In genomic region chr9:88368476-88368875, GRCm38 (mm10) we compare ENCODE assay signal across 32 mouse cellular contexts.
"Had no signal": no experiment of that assay in that cellular context is flagged by ENCODE, and none has a peak within 500 bp of the region (broad histone marks: within the 10 kb centered on the region; RNA-seq: fewer than 3 reads in every experiment).

No protein-coding gene starts in this region.

- H3K27me3 ChIP-seq: limb, embryonic 12.5 days; limb, embryonic 13.5 days; limb, embryonic 15.5 days; liver, embryonic 12.5 days; liver, embryonic 13.5 days; liver, embryonic 15.5 days; lung, embryonic 15.5 days; megakaryocyte, embryonic 14.5 days; midbrain, embryonic 12.5 days; midbrain, embryonic 13.5 days; midbrain, embryonic 15.5 days; neural tube, embryonic 12.5 days had no signal

- ATAC-seq: liver, embryonic 12.5 days; liver, postnatal 0 days; lung, postnatal 0 days; midbrain, embryonic 13.5 days; midbrain, embryonic 15.5 days; midbrain, embryonic 16.5 days had no signal

- H3K4me3 ChIP-seq: limb, embryonic 10.5 days; limb, embryonic 12.5 days; limb, embryonic 13.5 days; limb, embryonic 15.5 days; liver, embryonic 12.5 days; liver, embryonic 13.5 days; liver, embryonic 15.5 days; lung, embryonic 15.5 days; megakaryocyte, embryonic 14.5 days; midbrain, embryonic 10.5 days; midbrain, embryonic 12.5 days; midbrain, embryonic 13.5 days; midbrain, embryonic 15.5 days; myocyte; neural tube, embryonic 12.5 days had no signal

- H3K4me1 ChIP-seq: limb, embryonic 10.5 days; limb, embryonic 12.5 days; limb, embryonic 13.5 days; limb, embryonic 15.5 days; liver, embryonic 12.5 days; liver, embryonic 13.5 days; liver, embryonic 15.5 days; lung, embryonic 15.5 days; midbrain, embryonic 10.5 days; midbrain, embryonic 12.5 days; midbrain, embryonic 13.5 days; midbrain, embryonic 15.5 days; neural tube, embryonic 12.5 days had no signal

- DNase-seq: left cerebral cortex, postnatal 4 days; liver; liver, embryonic 13.5 days; liver, postnatal 0 days; lung, adult 18-20 months; lung, adult 2 months; lung, embryonic 14.5 days; lung, postnatal 10 days; lung, postnatal 14 days; lung, postnatal 36 days; lung, postnatal 4 days; midbrain, embryonic 14.5 days had no signal

- H3K27ac ChIP-seq: limb, embryonic 10.5 days; limb, embryonic 12.5 days; limb, embryonic 13.5 days; limb, embryonic 15.5 days; liver, embryonic 12.5 days; liver, embryonic 13.5 days; liver, embryonic 14.5 days; liver, embryonic 15.5 days; lung, embryonic 15.5 days; macrophage; midbrain, embryonic 10.5 days; midbrain, embryonic 12.5 days; midbrain, embryonic 13.5 days; midbrain, embryonic 15.5 days; neural tube, embryonic 12.5 days had no signal

- H3K9ac ChIP-seq: limb, embryonic 12.5 days; limb, embryonic 13.5 days; limb, embryonic 15.5 days; liver, embryonic 12.5 days; liver, embryonic 13.5 days; liver, embryonic 14.5 days; liver, embryonic 15.5 days; liver, postnatal 0 days; lung, embryonic 14.5 days; lung, embryonic 15.5 days; midbrain, embryonic 12.5 days; midbrain, embryonic 13.5 days; midbrain, embryonic 15.5 days; neural tube, embryonic 12.5 days had no signal

- H3K4me2 ChIP-seq: limb, embryonic 12.5 days; limb, embryonic 13.5 days; limb, embryonic 15.5 days; liver, embryonic 11.5 days; liver, embryonic 12.5 days; liver, embryonic 13.5 days; liver, embryonic 15.5 days; lung, embryonic 14.5 days; lung, embryonic 15.5 days; midbrain, embryonic 11.5 days; midbrain, embryonic 12.5 days; midbrain, embryonic 13.5 days; midbrain, embryonic 15.5 days; neural tube, embryonic 12.5 days had no signal

- H3K36me3 ChIP-seq: limb, embryonic 10.5 days; limb, embryonic 12.5 days; liver, embryonic 12.5 days; liver, embryonic 15.5 days; lung, embryonic 15.5 days; midbrain, embryonic 10.5 days; midbrain, embryonic 12.5 days; midbrain, embryonic 15.5 days; neural tube, embryonic 12.5 days had no signal

- H3K9me3 ChIP-seq: limb, embryonic 10.5 days; limb, embryonic 12.5 days; limb, embryonic 13.5 days; limb, embryonic 15.5 days; liver, embryonic 12.5 days; liver, embryonic 13.5 days; liver, embryonic 15.5 days; lung, embryonic 15.5 days; megakaryocyte, embryonic 14.5 days; midbrain, embryonic 10.5 days; midbrain, embryonic 12.5 days; midbrain, embryonic 13.5 days; midbrain, embryonic 15.5 days; neural tube, embryonic 12.5 days had no signal
